Mouse (Mus musculus): ENCODE data around the gene Olfr132. TPM values are rescaled to one million over a fixed set of nuclear protein-coding genes. Genes with fewer than 3 reads are reported as not detected.
"Not testable (repeated sequence)": the region's sequence is repeated elsewhere in the genome, so short reads cannot be mapped to it uniquely, and the experiment has no call there.

Gene Olfr132
- polyA plus RNA-seq (2012; ENCODE audit: insufficient read depth, insufficient read length, low replicate concordance, missing spikeins): not detected in 2 replicates

GRCm38 (mm10) chr17:38134426-38134825 is at the start of gene Olfr132:
Gene Olfr132, minus strand, starts transcription at chr17:38134526.
- H3K4me3 ChIP-seq (ENCODE audit: insufficient read depth, low read depth, low read length): no peak within 1 kb of the TSS
- no peaks in the 10 kb centered on the region for H3K4me1 ChIP-seq (ENCODE audit: control insufficient read depth, insufficient read depth, low read length)
- H3K27ac ChIP-seq (ENCODE audit: insufficient read depth, low read depth, low read length): no peak within 1 kb of the TSS
- 62% methylated on average over 1 of the region's 1 CpGs for WGBS
- no peak for TF ChIP-seq POLR2A (IDR thresholded peaks at IDR 0.05; ENCODE audit: insufficient read depth, low read depth, low read length)
- no peak for TF ChIP-seq CTCF (IDR thresholded peaks at IDR 0.05; ENCODE audit: insufficient read depth, low read depth, low read length)

- H3K27ac ChIP-seq (ENCODE audit: insufficient read depth, low read depth, low read length): no peak within 1 kb of the TSS
- 83% methylated on average over 3 of the region's 3 CpGs for WGBS
- TF ChIP-seq POLR2A (IDR thresholded peaks at IDR 0.05; ENCODE audit: insufficient read depth, low read depth, low read length) (no peak), CTCF (IDR thresholded peaks at IDR 0.05; ENCODE audit: insufficient read depth, low read depth, low read length) (no peak)
- H3K4me3 ChIP-seq (ENCODE audit: insufficient read depth, low read depth, low read length): no peak within 1 kb of the TSS
- no peaks in the 10 kb centered on the region for H3K4me1 ChIP-seq (ENCODE audit: control insufficient read depth, insufficient read depth, low read length)
Measured at GRCm38 (mm10) chr17:38171088-38171487, 36.8 kb upstream of the Olfr132 start, which contains the start of gene Olfr134. Gene Olfr134, plus strand, starts transcription at chr17:38171388.

- no peak for TF ChIP-seq CTCF (IDR thresholded peaks at IDR 0.05; ENCODE audit: insufficient read depth, low read depth, low read length)
- TF ChIP-seq POLR2A (IDR thresholded peaks at IDR 0.05; ENCODE audit: insufficient read depth, low read depth, low read length): no peak
- 61% methylated on average over 2 of the region's 2 CpGs for WGBS
- Histone ChIP-seq H3K27ac (ENCODE audit: insufficient read depth, low read depth, low read length) (no peak within 1 kb of the TSS), H3K4me3 (ENCODE audit: insufficient read depth, low read depth, low read length) (no peak within 1 kb of the TSS), H3K4me1 (ENCODE audit: control insufficient read depth, insufficient read depth, low read length) (no peaks in the 10 kb centered on the region)
Measured at GRCm38 (mm10) chr17:38144981-38145380, 10.7 kb upstream of the Olfr132 start, which contains the start of gene Olfr133. Gene Olfr133, plus strand, starts transcription at chr17:38145281.

- H3K4me3 ChIP-seq (ENCODE audit: insufficient read depth, low read depth, low read length); H3K4me1 ChIP-seq (ENCODE audit: control insufficient read depth, insufficient read depth, low read length); H3K27ac ChIP-seq (ENCODE audit: insufficient read depth, low read depth, low read length): not testable (repeated sequence)
- 55% methylated on average over 3 of the region's 3 CpGs for WGBS
Measured at GRCm38 (mm10) chr17:38125371-38125770, 9.0 kb downstream of the Olfr132 start.

GRCm38 (mm10) chr17:38124199-38124598 is 10.1 kb downstream of the Olfr132 start:
- not testable (repeated sequence) for H3K4me1 ChIP-seq (ENCODE audit: control insufficient read depth, insufficient read depth, low read length); H3K27ac ChIP-seq (ENCODE audit: insufficient read depth, low read depth, low read length); H3K4me3 ChIP-seq (ENCODE audit: insufficient read depth, low read depth, low read length)
- WGBS: 74% methylated on average over 1 of the region's 1 CpGs

- H3K4me3 ChIP-seq (ENCODE audit: insufficient read depth, low read depth, low read length): no peak within 1 kb of the TSS
- no peaks in the 10 kb centered on the region for H3K4me1 ChIP-seq (ENCODE audit: control insufficient read depth, insufficient read depth, low read length)
- H3K27ac ChIP-seq (ENCODE audit: insufficient read depth, low read depth, low read length): no peak within 1 kb of the TSS
- TF ChIP-seq POLR2A (IDR thresholded peaks at IDR 0.05; ENCODE audit: insufficient read depth, low read depth, low read length) (no peak), CTCF (IDR thresholded peaks at IDR 0.05; ENCODE audit: insufficient read depth, low read depth, low read length) (no peak)
Measured at GRCm38 (mm10) chr17:38088593-38088992, 45.7 kb downstream of the Olfr132 start, which contains the start of gene Olfr131. Gene Olfr131, minus strand, starts transcription at chr17:38088693.

GRCm38 (mm10) chr17:38082364-38082763 is 52.0 kb downstream of the Olfr132 start:
- no peak overlapping the region for H3K4me3 ChIP-seq (ENCODE audit: insufficient read depth, low read depth, low read length)
- H3K27ac ChIP-seq (ENCODE audit: insufficient read depth, low read depth, low read length): no peak overlapping the region
- TF ChIP-seq CTCF (IDR thresholded peaks at IDR 0.05; ENCODE audit: insufficient read depth, low read depth, low read length) (no peak), POLR2A (IDR thresholded peaks at IDR 0.05; ENCODE audit: insufficient read depth, low read depth, low read length) (no peak)
- 88% methylated on average over 4 of the region's 4 CpGs for WGBS
- H3K4me1 ChIP-seq (ENCODE audit: control insufficient read depth, insufficient read depth, low read length): no peaks in the 10 kb centered on the region

Other genes with a start within 250 kb of the Olfr132 start
- not detected in 2 replicates for gene Olfr127, start 234.1 kb downstream of the Olfr132 start, polyA plus RNA-seq (2012; ENCODE audit: insufficient read depth, insufficient read length, low replicate concordance, missing spikeins)
- not detected in 2 replicates for gene Olfr128, start 214.0 kb downstream of the Olfr132 start, polyA plus RNA-seq (2012; ENCODE audit: insufficient read depth, insufficient read length, low replicate concordance, missing spikeins)
- not detected in 2 replicates for gene Olfr761, start 181.4 kb downstream of the Olfr132 start, polyA plus RNA-seq (2012; ENCODE audit: insufficient read depth, insufficient read length, low replicate concordance, missing spikeins)
- not detected in 2 replicates for gene Olfr129, start 74.4 kb downstream of the Olfr132 start, polyA plus RNA-seq (2012; ENCODE audit: insufficient read depth, insufficient read length, low replicate concordance, missing spikeins)
- gene Olfr130, start 70.6 kb downstream of the Olfr132 start, polyA plus RNA-seq (2012; ENCODE audit: insufficient read depth, insufficient read length, low replicate concordance, missing spikeins): not detected in 2 replicates
- gene Olfr131, start 45.8 kb downstream of the Olfr132 start, polyA plus RNA-seq (2012; ENCODE audit: insufficient read depth, insufficient read length, low replicate concordance, missing spikeins): not detected in 2 replicates
- not detected in 2 replicates for gene Olfr133, start 10.8 kb upstream of the Olfr132 start, polyA plus RNA-seq (2012; ENCODE audit: insufficient read depth, insufficient read length, low replicate concordance, missing spikeins)
- gene Olfr134, start 36.9 kb upstream of the Olfr132 start, polyA plus RNA-seq (2012; ENCODE audit: insufficient read depth, insufficient read length, low replicate concordance, missing spikeins): not detected in 2 replicates
- not detected in 2 replicates for gene Olfr135, start 69.8 kb upstream of the Olfr132 start, polyA plus RNA-seq (2012; ENCODE audit: insufficient read depth, insufficient read length, low replicate concordance, missing spikeins)
- gene Olfr138, start 126.5 kb upstream of the Olfr132 start, polyA plus RNA-seq (2012; ENCODE audit: insufficient read depth, insufficient read length, low replicate concordance, missing spikeins): not detected in 2 replicates
- not detected in 2 replicates for gene Olfr137, start 173.0 kb upstream of the Olfr132 start, polyA plus RNA-seq (2012; ENCODE audit: insufficient read depth, insufficient read length, low replicate concordance, missing spikeins)
- gene Olfr136, start 195.3 kb upstream of the Olfr132 start, polyA plus RNA-seq (2012; ENCODE audit: insufficient read depth, insufficient read length, low replicate concordance, missing spikeins): not detected in 2 replicates